Mouse (Mus musculus) induced T-regulatory cell, adult 2 months (primary cell): ENCODE measurements around the gene Wipi1.
"Not testable (repeated sequence)": the region's sequence is repeated elsewhere in the genome, so short reads cannot be mapped to it uniquely, and the experiment has no call there.

ENCODE experiments used
- DNase-seq: peaks from one replicate; pipeline ENCODE4 v3.0.0-alpha.2; 2012; ENCODE audit warnings: low read depth

The Wipi1 gene

DNA sequence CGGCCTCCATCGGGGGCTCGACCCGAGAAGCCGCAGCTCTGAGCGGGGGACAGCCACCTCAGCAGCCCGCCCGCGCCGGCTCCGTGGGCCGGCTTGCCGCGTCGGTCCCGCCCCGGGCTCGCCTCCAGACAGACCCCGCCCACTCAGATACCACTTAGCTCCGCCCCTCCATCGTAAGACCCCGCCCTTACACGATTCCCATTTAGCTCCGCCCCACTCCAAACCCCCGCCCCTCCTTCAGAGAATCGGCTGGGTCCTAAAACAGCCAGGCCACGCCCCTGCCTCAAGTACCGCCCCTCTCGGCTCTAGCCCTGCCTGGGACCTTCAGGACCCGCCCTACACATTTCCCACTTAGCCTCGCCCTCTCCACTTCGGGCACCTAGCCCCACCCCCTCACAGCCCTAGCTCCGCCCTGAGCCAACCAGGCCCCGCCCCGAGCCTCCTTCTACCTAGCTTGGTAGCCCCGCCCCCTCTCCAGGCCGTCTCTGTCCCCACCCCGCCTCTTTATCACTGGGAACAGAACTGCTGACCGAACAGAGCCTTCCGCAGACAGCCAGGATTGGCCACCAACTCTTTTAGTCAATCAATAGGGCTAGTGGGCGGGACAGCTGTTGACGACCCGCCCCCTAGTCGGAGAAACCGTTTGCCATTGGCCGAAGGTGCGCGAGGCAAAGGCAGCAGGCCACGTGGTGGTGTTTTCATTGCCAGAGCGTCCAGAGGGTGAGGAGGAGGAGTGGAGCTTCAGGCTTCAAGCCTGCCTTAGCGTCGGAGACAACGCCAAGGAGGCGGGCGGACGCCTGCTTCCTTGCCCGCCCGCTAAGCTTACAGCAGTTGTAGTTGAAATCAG, at the start of gene Wipi1:
TSS of gene Wipi1 (minus strand) at position 665 of the 847 bp plus-strand sequence.
- peak; percentile 96 for DNase-seq

DNA sequence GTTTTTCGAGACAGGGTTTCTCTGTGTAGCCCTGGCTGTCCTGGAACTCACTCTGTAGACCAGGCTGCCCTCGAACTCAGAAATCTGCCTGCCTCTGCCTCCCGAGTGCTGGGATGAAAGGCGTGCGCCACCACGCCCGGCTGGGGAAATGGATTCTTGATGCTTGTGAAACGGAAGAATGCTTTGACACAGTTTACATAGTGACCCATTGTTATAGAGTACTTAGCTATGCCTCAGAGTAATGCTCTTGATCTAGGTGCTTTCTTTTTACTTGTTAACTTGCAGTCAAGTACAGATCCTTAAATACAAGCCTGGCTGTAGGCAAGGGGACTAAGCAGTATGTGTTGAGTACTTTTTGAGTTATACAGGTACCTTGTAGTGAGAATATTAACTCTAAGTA, 48.8 kb upstream of the Wipi1 start:
- not testable (repeated sequence) for DNase-seq

DNA sequence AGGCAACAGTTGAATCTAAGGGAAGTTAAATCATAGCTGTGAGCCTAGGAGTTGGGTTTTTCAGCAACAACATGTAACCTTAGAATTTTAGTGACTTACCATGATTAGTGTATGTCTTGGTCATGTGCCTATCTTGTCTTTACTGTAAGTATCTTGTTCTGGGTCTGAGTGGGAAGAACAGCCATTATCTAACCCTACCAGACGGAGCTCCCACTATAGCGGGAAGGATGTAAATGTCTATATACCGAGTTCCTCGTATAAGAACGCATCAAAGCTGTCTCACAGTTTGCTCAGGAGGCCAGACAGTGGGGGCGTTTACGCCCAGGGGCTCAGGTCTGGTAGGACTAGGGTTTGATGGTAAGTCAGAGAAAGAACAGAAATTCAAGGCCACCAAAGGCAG, 44.5 kb upstream of the Wipi1 start:
- DNase-seq = no peak

DNA sequence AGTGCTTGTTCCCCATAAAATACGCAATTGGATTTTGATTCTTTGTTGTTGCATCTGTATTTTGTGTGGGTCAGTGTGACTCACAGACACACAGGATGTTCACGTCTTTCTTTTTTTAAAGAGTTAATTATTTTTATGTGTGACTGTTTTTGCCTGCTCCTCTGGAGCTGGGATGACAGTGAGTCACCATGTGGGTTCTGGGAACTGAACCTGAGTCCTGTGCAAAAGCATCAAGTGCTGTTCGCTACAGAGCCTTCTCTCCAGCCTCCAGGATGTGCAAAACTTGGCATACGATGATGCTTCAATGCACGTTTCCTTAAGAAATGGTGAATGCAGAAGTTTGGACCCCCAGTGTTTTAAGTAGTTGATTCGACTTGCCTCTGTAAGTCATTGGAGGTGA, 42.8 kb upstream of the Wipi1 start:
- DNase-seq = no peak

DNA sequence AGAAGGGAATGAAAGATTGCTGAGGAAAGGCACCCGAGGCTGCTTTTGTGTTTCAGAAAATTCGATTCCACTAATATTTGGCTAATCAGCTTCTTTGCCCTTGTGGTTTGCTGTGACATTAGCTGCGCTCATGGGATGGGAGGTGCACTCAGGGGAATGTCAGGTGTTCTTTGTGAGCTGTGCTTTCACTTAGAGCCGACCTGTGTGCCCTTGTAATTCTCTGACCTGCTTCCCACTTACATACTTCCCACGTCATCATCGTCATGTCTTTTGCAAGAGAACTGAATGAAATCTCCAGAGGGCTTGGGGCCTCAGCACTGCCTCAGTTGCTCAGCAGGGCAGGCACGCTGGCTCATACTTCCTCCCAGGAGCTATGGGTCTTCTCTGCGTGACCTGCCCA, 41.4 kb upstream of the Wipi1 start:
- DNase-seq = peak; percentile 46

DNA sequence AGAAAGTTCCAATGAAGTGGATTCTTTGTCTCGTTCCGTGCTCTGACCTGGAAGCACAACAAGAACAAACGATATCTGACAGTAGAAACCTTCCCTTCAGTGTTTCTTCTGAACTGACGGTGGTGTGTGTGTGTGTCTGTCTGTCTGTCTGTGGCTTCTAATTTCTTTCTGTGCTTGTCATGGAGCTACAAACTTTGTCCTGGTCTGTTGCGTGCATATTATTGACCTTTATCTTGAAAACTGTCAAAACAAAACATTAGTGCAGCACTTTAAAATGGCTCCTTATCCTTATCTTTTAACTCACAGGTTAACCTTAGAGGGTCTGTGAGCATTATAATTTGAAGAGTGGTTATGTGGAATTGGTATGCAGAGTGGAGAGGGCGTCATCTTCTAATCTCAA, 40.7 kb upstream of the Wipi1 start:
- no peak for DNase-seq

DNA sequence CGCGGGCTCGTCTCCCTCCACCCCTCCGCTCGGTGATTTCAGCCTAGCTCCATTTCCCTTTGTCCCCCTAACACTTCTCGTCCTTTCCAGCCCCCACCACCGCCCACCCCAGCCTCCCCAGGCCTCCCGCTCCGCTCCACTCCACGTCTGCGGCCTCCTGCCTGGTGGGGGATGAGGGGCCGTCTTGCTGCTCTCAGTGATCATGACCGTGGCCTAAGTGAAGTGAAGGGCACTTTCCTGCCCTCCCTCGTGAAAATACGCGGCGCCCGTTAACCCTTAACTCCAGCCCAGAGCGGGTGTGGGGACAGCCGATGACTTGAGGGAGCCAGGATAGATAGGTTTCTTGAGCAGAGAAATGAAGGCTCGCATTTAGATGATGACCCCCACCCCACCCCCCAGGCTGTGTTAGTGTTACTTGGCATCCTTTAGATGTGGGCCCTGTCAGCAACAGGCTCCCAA, 39.8 kb upstream of the Wipi1 start:
- DNase-seq = peak; percentile 73

DNA sequence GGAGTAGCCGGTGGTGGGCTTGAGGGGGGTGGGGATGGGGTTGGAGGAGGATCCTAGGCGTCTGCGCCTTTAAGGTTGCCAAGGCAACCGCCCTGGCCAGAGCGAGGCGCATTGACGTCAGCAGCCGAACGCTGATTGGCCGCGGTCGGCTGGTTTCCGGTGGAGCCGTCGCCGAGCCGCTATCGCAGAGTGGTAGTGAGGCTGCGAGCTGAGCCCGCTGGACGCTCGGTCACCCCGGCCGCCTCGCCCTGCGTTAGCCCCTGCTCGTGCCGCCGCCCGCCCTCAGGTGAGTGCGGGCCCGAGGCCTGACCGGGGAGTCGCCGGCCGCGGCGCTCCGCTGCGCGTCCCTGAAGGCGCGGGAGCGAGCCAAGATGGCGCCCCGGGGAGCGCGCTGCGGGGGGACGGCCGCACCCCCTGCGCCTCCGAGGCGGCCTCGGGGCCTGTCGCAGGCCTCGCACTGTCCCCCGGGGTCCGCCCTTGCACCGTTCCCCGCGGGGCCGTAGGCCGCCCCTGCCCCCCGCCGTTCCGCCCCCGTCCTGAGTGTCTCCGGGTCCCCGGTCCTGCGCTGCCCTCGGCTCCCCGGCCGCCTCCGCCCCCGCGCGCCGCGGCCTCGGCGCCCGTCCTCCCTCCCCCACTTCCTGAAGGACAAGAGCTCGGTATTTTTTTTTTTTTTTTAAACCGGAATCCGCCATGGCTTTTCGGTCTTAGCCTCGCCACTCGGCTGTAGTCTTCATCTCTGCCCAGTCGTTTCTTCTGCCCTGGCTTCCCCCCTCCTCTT, 39.2 kb upstream of the Wipi1 start:
- peak; percentile 95 for DNase-seq

DNA sequence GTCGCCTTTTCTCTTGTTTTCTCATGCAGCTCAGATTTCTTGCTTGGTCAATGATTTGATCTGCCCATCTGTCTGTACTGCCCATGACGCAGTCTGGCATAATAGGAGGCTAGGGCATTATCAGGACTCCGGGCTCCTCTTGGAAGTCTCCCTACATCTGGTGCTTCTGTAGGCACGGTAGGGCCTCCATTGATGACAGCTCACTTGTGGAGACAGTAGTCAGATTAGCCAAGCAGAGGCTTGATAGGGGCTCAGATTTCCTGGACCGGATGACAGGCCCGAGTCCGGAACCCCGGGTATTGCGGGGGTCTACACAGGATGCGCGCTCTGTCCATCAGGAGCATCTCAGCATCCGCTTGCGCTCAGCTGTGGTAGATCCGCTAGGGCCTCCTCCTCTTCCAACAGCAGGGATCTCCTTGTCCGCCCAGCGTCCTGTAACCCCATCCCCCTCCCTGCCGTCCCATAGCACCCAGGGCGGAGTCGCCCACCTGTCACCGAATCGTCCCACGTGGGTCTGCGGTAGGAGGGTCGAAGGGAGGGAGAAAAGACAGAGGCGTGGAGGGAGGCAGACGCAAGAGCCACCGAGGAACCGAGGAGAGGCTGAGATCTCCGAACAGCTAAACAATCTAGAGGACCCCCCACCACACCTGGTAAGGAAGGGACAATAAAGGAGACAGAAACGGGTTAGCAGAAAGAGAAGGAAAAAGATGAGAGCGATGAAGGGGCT, 38.4 kb upstream of the Wipi1 start:
- peak; percentile 90 for DNase-seq

DNA sequence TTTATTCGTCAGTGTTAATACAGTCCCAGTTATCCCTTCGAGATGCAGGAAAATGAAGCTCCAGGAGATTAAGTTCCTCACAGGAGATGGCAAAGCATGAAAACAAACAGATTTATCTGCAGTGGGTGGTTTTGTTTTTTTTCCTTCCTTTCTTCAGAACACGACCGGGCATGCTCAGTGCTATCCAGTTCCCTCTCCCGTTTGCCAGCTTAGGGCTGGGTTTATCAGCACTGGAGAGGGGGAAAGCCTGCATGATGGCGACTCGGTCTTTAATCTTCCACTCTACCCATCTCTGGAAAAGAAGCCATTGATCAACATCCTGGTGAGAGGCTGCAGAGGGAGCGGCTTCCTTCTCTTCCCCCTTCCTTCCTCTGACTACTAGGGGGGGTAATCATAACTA, 37.4 kb upstream of the Wipi1 start, which contains the start of gene Prkar1a:
TSS of gene Prkar1a (plus strand) at position 200 of the 400 bp plus-strand sequence.
- DNase-seq = peak; percentile 50

DNA sequence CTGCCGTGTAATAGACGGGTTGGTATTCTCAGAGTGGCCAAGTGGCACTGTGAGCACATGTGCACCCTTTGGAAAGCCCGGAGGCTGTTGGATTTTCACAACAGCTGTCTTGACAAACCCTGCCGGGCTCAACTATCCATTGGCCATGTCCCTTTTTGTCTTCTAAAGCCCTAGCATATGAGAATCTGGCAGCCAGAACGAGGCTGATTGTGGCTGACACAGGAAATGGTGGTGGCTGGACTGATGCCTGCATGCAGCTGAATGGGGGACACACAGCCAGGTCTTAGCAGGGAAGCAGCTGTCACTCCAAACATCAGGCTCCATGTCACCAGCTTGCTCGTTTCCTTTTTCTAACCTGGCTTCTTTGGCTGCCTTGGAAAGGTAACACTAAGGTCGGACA, 36.7 kb upstream of the Wipi1 start:
- peak; percentile 54 for DNase-seq

DNA sequence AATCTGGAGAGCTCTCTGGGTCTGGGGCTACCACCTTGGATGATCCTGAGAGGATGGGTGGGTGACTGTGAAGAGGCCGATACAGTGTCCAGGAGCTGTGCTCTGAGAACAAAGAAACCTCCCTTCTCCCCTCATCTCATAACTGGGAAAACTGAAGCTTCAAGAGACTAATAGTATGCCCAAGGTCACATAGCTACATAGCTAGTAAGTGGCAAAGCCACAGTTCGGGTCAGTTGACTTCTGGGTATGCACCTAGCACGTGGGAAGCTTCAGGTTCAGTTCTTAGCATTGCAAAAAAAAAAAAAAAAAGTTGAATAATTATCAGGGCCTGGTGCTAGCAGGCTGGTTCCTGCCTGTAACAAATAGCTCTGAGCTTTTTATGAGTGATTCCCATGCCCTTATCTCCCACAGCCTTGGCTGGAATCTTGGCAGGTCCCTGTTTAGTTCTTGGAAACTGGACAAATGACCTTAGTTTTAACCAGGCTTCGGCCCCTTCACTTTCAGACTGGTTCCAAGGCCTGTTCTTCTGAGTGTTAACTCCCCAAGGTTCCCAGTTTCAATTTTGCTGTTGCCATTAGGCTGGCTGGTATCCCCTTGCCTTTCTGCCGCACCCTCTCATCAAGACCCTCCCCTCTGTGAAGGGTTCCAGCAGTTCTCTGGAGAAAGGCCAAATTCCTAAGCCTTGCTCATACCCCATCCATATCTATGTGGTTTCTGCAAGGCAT, 29.9 kb upstream of the Wipi1 start:
- no peak for DNase-seq

DNA sequence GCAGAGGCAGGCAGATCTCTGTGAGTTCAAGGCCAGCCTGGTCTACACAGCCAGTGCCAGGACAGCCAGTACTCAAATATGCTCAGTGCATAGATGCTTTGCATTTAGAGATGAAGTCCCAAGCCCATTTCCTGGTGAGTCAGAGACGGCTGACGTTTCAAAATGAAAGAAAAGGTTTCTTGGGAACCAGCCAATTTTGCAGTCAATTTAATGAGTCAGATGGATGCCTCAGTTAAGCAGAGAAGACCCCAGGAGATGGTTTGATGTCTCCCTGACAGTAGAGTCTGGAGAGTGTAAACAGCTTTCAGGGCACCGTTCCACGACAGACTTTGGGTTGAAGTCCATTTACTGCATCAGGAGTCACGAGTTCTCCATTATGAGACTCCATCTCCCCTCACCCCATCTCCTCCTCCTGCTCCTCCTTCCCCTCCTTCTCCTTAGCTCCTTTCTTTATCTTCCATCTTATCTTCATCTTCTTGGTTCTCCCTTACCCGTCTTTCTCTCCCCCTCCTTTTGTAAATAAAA, 24.2 kb upstream of the Wipi1 start:
- no peak for DNase-seq

DNA sequence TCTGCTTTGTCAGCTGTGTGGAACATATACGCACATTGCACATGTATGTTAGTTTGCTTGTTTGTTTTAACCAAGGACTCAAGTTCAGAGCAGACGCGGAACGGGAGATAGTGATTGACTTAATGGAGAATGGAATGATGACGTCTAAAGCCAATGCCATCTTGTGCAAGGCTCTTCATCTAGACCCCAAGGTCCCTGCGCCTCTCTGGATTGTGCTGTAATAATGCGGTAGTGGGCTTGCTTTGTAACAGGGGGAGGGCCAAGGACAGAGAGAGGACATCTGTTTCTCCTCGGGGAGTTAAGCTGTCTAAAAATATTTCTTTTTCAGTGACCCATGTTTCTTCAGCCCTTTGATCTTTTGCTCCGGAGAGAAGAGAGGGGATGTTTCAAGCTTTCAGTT, 23.2 kb upstream of the Wipi1 start:
- no peak for DNase-seq

DNA sequence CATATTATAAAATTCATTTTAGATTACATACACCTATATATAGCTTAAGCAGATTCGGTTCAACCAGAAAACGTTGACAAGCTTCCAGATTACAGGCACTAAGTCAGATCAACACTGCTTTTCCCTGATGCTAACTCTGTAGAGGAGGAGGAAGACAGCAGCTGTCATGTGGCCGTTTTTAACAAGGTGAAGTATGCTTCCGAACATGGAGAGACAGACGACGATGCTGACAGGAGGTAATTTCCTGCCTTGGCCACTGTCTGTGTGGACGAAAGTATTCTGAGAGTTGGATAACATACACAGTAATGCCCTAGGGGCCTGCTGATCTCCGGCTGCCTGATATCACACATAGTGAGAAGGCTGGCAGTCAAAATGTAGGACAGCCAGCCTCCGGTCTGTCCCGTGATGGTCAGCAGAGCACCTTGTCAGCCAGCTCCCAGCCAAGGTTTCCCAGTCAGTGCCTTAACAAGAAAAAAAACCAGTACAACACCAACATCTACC, 17.3 kb upstream of the Wipi1 start:
- DNase-seq = no peak

DNA sequence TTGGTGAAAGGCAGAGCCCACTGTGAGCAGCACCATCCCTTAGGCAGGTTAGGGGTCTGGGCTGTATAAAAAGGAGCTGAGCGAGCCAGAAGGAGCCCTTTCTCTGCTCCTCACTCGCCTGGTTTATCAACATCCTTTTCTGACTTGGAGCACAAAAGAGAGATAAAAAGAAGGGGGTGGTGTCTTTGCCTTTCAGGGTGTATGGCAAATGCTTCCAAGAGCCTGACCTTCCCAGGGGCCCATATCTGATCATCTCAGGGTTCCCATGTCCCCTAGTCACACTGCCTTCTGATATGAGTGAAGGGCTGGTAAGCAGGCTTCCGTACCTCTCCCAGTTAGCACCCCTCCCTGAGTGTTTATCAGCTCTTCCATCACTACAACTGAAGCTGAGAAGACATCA, 16.3 kb upstream of the Wipi1 start:
- no peak for DNase-seq

DNA sequence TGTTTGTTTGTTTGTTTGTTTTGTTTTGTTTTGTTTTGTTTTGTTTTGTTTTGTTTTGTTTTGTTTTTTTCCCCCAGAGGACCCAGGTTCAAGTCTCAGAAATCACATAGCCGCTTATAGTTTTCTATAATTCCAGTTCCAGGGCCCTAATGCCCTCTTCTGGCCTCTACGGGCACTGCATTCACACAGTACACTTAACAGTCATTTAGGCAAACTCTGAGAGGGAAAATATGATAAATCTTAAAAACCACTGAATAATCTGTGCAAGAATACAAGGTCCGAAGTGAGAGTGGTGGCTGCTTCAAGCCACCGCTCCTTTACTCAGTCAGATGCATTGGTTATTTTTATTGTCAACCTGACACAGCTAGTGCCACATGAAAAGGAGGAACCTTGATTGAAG, 15.9 kb upstream of the Wipi1 start:
- peak; percentile 63 for DNase-seq

DNA sequence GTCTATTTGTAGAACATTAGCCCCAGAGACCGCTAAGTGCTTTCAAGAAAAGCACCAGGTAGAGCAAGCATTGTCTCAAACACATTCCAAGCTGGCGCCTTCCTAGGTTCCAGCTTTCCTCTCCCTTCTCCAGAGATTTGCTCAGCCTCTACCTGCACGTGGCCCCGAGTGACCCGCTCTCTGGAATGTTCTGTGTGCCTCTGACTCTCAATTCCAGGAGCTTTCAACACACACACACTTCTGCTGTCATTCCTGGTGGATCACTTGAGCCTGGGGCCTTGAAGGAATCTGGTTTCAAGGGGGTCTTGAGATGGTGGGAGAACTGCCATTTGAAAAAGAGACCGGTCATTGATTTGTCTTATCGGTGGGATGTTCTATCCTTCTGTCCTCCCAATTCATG, 11.5 kb upstream of the Wipi1 start:
- no peak for DNase-seq

DNA sequence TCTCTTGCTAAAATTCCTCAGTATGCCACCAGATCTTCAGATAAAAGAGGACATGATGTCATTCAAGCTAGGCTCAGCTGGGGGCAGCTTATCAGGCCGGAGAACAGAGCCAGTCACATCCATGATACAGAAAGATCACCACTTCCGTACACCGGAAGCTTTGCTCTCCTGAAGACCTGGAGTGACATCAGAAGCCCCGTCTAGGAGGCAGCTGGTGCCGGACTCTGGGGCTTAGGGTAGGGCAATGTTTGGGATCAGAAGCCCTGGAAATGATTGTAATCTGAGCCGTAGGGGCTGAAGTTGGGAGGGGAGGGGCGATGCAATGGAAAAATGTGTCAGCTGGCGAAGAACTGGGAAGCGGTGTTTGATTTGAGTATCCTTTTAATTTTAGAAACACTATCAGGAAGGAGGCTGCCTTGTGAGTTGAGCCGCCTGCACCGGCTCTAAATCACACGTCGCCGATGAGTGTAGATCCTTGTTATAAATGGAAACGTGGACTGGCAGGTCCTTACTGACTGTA, 10.8 kb upstream of the Wipi1 start:
- peak; percentile 42 for DNase-seq

DNA sequence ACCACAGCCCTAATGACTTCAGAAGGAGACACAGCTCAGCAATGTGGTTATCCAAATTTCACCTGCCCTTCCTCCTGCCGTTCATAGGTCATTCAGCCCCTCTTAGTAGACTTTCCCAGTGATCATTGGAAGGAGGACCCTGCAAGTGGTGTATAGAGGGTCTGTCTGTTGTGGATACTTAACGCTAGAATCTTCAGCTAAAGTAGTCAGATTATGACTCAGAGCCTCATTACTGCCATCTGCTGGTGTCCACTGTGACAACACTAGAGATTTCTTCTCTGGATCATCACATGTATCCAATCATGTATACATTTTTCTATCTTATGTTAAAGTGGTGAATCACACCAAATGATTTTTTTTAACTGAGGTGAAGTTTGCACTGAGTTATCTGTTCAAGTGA, 9.4 kb upstream of the Wipi1 start:
- peak; percentile 88 for DNase-seq

DNA sequence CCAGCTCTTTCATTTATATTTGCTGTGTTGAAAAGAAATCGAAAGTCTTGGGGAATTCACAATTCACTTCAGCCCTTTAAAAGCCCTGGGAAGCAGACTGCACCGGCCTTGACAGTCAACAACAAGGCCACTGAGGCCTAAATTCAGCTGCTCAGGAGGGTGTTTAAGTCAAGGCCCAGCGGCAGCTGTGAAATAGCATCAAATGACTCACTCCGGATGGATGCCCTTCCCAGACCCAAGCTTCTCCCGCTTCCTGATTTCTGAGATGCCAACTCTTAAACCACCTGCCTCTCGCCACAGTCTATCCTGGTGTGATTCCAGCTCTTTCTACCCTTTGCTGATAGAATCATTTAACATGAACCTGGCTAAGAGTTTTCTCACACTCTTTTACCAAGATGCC, 8.6 kb upstream of the Wipi1 start:
- no peak for DNase-seq
